Mouse (Mus musculus): ENCODE results near the gene Nfyc.

- TF ChIP-seq HCFC1 (IDR thresholded peaks at IDR 0.05; ENCODE audit: low read depth, low read length): no peak
- TF ChIP-seq JUN (IDR thresholded peaks at IDR 0.05; ENCODE audit: insufficient read depth, low read depth, low read length): no peak
- TF ChIP-seq CTCF (conservative IDR thresholded peaks at IDR 0.05 in 1 of 2, IDR thresholded peaks at IDR 0.05 in 1 of 2; ENCODE audit: low read depth in 2 of 2, low read length in 2 of 2): no peak
- no peak for TF ChIP-seq POLR2A (IDR thresholded peaks at IDR 0.05; ENCODE audit: low read depth, low read length)
- no peak for TF ChIP-seq CHD2 (IDR thresholded peaks at IDR 0.05; ENCODE audit: low read length)
- TF ChIP-seq E2F4 (IDR thresholded peaks at IDR 0.05; ENCODE audit: insufficient replicate concordance, low read depth, low read length): no peak
- TF ChIP-seq ZNF384 (IDR thresholded peaks at IDR 0.05; ENCODE audit: low read depth, low read length): no peak
- no peak for TF ChIP-seq MYC (IDR thresholded peaks at IDR 0.05; ENCODE audit: low read depth, low read length)
- no peak for TF ChIP-seq USF1 (IDR thresholded peaks at IDR 0.05; ENCODE audit: low read depth, low read length)
- TF ChIP-seq ETS1 (conservative IDR thresholded peaks at IDR 0.05; ENCODE audit: low read depth, low read length): no peak
- no peak for TF ChIP-seq TBP (conservative IDR thresholded peaks at IDR 0.05; ENCODE audit: low read depth, low read length)
- no peak for TF ChIP-seq POLR2AphosphoS2 (IDR thresholded peaks at IDR 0.05; ENCODE audit: low read depth, low read length)
- no peak for TF ChIP-seq EP300 (IDR thresholded peaks at IDR 0.05; ENCODE audit: low read length)
- no peak for TF ChIP-seq SIN3A (IDR thresholded peaks at IDR 0.05; ENCODE audit: low read length)
Observed at GRCm38 (mm10) chr4:120727842-120728241, 103.5 kb downstream of the Nfyc start.

All from CH12.LX (cell line).